Mouse (Mus musculus) embryonic facial prominence, embryonic 14.5 days (tissue): Measurements from ENCODE around the gene Gatad2a. TPM values are rescaled to one million over a fixed set of nuclear protein-coding genes. Genes with fewer than 3 reads are reported as not detected.
A peak's percentile ranks its signal among the peaks of the same experiment; 100 is the strongest.
"Not testable (repeated sequence)": the region's sequence is repeated elsewhere in the genome, so short reads cannot be mapped to it uniquely, and the experiment has no call there.

Source experiments
- ATAC-seq: fragments of 200-750 bp; cut with Nextera tagmentation; 2 replicates; pipeline ENCODE4 v1.8.0; 2017; ENCODE audit warnings: low read depth, moderate number of reproducible peaks, moderate TSS enrichment
- DNase-seq: peaks from one replicate; pipeline ENCODE4 v3.0.0-alpha.2; 2015; ENCODE audit warnings: low spot score
- H3K27ac ChIP-seq: fragments of 300-500 bp; sonication (generic); replicated peaks from 2 replicates; pipeline ENCODE4 v1.5.1; 2014; ENCODE audit warnings: low read depth, mild to moderate bottlenecking, low read length, moderate library complexity
- H3K27me3 ChIP-seq: fragments of 300-500 bp; sonication (generic); replicated peaks from 2 replicates; pipeline ENCODE4 v1.6.1; 2014; ENCODE audit warnings: low read length; ENCODE audit not compliant: control insufficient read depth, insufficient read depth
- H3K36me3 ChIP-seq: fragments of 300-500 bp; sonication (generic); 2 replicates; pipeline ENCODE4 v1.6.1; 2014; ENCODE audit warnings: low read length, mixed read lengths; ENCODE audit not compliant: control insufficient read depth, insufficient read depth
- H3K4me1 ChIP-seq: fragments of 300-500 bp; sonication (generic); 2 replicates; pipeline ENCODE4 v1.6.1; 2014; ENCODE audit warnings: antibody characterized with exemption, low read length; ENCODE audit not compliant: control insufficient read depth, insufficient read depth
- H3K4me2 ChIP-seq: fragments of 300-500 bp; sonication (generic); 2 replicates; pipeline ENCODE4 v1.6.1; 2014; ENCODE audit warnings: low read depth, mild to moderate bottlenecking, low read length, moderate library complexity, mixed read lengths
- H3K4me3 ChIP-seq: fragments of 300-500 bp; sonication (generic); 2 replicates; pipeline ENCODE4 v1.5.1; 2014; ENCODE audit warnings: low read depth, mild to moderate bottlenecking, low read length
- H3K9ac ChIP-seq: fragments of 300-500 bp; sonication (generic); 2 replicates; pipeline ENCODE4 v1.6.1; 2014; ENCODE audit warnings: low read depth, mild to moderate bottlenecking, low read length, moderate library complexity, mixed read lengths
- H3K9me3 ChIP-seq: fragments of 300-500 bp; sonication (generic); 2 replicates; pipeline ENCODE4 v1.6.1; 2016; ENCODE audit warnings: low read length; ENCODE audit not compliant: control insufficient read depth
- WGBS: fragments of 180-500 bp; shearing (Covaris S2); extraction: QIAGEN DNeasy Blood & Tissue Kit; methylation state at CpG from one replicate; pipeline ENCODE4 v1.1.7; 2014; 5-methylcytosine and 5-hydroxymethylcytosine counted together
- polyA plus RNA-seq: library from polyadenylated mRNA; unstranded; fragments of >200 nt; fragmentation: Nextera tagmentation; extraction: Ambion mirVana; gene quantifications from 2 replicates; pipeline ENCODE4 v1.2.1, GENCODE M21; 2014

The Gatad2a gene
- polyA plus RNA-seq, 1 experiment from 2014 or later: 50.4 TPM

DNA sequence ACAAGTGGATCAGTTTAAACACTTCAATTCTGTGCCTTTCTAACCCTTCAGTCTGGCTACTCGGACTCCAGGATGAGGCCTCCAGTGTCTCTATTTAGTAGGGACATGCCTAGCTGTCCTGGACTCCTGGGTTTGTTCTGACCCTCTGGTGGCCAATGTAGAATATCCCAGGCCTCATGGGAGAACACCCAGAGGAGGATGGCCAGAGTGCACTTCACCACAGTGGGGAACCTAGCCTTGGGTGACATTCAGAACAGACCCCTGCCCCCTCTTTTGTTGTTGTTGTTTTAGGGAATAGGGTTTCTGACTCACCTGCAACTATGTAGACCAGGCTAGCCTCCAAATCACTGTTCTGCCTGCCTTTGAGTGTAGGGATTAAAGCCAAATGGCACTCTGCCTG is 18.8 kb upstream of the Gatad2a start:
- Histone ChIP-seq H3K27me3 (no peaks in the 10 kb centered on the region), H3K9me3 (no peaks in the 10 kb centered on the region), H3K9ac (no peak overlapping the region), H3K36me3 (peaks cover 42% of the 10 kb centered on the region), H3K27ac (no peak overlapping the region), H3K4me2 (no peak overlapping the region), H3K4me1 (no peaks in the 10 kb centered on the region), H3K4me3 (no peak overlapping the region)
- ATAC-seq (peak; percentile 19; the same call in 1 of the 2 replicates), DNase-seq (no peak)
- 67% methylated on average over 1 of the region's 1 CpGs for WGBS

DNA sequence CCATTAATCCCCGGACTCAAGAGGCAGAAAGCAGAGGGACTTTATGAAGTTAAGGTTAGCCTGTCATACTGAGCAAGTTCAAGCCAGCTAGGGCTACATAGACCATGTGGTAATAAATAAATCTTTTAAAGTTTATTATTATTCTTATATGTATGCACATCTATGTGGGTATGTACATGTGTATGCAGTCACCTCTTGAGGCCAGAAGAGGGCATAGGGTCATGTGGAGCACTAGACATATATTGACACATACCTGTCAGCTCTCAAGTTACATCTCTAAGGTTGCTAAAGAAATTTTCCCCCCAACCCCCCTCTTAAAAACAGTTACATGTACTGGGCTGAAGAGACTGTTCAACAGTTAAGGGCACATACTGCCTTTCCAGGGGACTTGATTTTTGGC is 16.6 kb upstream of the Gatad2a start:
- H3K9ac ChIP-seq: no peak overlapping the region
- H3K27me3 ChIP-seq: no peaks in the 10 kb centered on the region
- 89% methylated on average over 1 of the region's 1 CpGs for WGBS
- H3K4me1 ChIP-seq: no peaks in the 10 kb centered on the region
- H3K36me3 ChIP-seq: peaks cover 20% of the 10 kb centered on the region
- 0 out of 2 replicates have a peak, but pooled peaks have one; percentile 30 for ATAC-seq
- H3K4me3 ChIP-seq: no peak overlapping the region
- H3K4me2 ChIP-seq: no peak overlapping the region
- DNase-seq: no peak
- H3K9me3 ChIP-seq: no peaks in the 10 kb centered on the region
- no peak overlapping the region for H3K27ac ChIP-seq

DNA sequence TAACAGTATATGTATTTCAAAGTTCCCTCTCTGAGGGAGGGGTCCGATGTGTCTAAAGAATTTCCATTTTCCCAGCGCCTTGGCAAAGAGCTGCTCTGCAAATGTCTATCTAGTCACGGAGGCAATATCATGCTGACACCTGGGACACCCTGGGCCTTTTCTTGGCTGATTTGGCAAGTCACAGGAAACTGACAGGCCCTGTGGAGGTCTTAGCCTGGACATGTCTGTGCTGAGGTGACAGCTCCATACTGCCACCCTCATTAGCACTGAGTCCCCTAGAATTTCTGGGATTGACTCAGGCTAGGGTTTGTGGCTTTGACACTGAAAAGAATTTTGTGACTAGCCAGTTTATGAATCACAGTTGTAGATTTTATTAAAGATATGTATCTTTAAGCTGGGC is 16.2 kb upstream of the Gatad2a start:
- H3K4me3 ChIP-seq: no peak overlapping the region
- H3K4me2 ChIP-seq: no peak overlapping the region
- ATAC-seq: no peak
- H3K9me3 ChIP-seq: no peaks in the 10 kb centered on the region
- H3K9ac ChIP-seq: no peak overlapping the region
- no peaks in the 10 kb centered on the region for H3K27me3 ChIP-seq
- no peaks in the 10 kb centered on the region for H3K4me1 ChIP-seq
- H3K36me3 ChIP-seq: peaks cover 16% of the 10 kb centered on the region
- no peak for DNase-seq
- 81% methylated on average over 3 of the region's 3 CpGs for WGBS
- no peak overlapping the region for H3K27ac ChIP-seq

DNA sequence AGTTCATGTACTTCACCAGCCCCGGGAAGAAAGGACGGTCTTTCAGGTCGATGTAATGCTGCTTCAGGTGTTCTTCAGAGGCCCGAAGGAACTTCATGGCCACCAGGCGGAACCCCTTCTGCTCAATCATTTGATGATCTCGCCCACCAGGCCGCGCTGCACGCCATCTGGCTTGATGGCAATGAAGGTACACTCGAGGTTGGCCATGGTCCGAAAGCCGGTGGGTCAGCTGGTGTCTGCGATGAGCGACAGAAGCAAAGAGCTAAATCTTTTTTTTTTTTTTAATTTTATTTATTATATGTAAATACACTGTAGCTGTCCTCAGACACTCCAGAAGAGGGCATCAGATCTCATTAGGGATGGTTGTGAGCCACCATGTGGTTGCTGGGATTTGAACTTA is 14.6 kb upstream of the Gatad2a start:
- not testable (repeated sequence) for H3K9me3 ChIP-seq, H3K4me3 ChIP-seq, ATAC-seq, H3K27me3 ChIP-seq, H3K36me3 ChIP-seq, H3K27ac ChIP-seq, H3K9ac ChIP-seq, H3K4me2 ChIP-seq, H3K4me1 ChIP-seq, DNase-seq
- 90% methylated on average over 14 of the region's 14 CpGs for WGBS

DNA sequence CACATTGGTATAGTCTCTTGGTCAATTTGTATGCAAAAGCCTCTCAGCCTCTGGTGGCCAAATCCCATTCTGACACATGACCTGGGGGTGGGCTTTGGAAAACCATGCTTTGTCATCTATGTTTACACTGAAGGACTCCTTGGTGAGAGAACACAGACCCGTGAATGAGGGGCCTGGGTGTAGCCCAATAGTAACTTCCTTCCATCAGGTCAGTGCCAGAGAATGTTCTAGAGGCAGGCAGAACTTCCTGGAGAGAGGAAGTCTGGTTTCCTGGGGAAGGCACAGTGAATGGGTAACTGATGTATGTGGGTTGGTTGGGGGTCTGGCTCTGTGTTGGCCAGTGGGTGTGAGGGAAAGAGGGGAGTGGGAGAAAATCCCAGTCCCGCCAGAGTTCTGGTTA is 9.0 kb upstream of the Gatad2a start:
- 51% methylated on average over 2 of the region's 2 CpGs for WGBS
- no peak overlapping the region for H3K27ac ChIP-seq
- H3K27me3 ChIP-seq: no peaks in the 10 kb centered on the region
- no peaks in the 10 kb centered on the region for H3K36me3 ChIP-seq
- H3K4me1 ChIP-seq: no peaks in the 10 kb centered on the region
- DNase-seq (no peak), ATAC-seq (no peak)
- H3K9ac ChIP-seq: no peak overlapping the region
- H3K9me3 ChIP-seq: no peaks in the 10 kb centered on the region
- H3K4me2 ChIP-seq: no peak overlapping the region
- no peak overlapping the region for H3K4me3 ChIP-seq

DNA sequence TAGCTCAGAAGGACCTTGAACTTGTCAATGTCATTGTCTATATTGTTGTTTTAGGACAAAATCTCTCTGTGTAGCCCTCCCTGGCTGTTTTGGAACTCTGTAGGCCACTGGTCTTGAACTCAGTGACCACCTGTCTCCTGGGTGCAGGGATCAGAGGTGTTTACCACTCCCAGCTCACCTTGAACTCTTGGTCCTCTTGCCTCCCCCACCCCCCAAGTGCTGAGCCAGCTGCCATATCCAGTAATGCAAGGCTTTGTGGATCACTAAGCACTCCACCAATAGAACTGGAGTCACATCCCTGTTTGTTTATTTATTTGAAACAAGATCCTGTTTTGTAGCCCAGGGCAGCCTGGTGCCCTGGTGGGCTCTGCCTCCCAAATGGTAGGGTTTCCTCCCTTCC is 8.2 kb upstream of the Gatad2a start:
- no peak overlapping the region for H3K9ac ChIP-seq
- no peak for ATAC-seq
- no peak overlapping the region for H3K4me3 ChIP-seq
- DNase-seq: no peak
- no peaks in the 10 kb centered on the region for H3K9me3 ChIP-seq
- no peaks in the 10 kb centered on the region for H3K27me3 ChIP-seq
- no peak overlapping the region for H3K27ac ChIP-seq
- no peak overlapping the region for H3K4me2 ChIP-seq
- no peaks in the 10 kb centered on the region for H3K4me1 ChIP-seq
- no peaks in the 10 kb centered on the region for H3K36me3 ChIP-seq

DNA sequence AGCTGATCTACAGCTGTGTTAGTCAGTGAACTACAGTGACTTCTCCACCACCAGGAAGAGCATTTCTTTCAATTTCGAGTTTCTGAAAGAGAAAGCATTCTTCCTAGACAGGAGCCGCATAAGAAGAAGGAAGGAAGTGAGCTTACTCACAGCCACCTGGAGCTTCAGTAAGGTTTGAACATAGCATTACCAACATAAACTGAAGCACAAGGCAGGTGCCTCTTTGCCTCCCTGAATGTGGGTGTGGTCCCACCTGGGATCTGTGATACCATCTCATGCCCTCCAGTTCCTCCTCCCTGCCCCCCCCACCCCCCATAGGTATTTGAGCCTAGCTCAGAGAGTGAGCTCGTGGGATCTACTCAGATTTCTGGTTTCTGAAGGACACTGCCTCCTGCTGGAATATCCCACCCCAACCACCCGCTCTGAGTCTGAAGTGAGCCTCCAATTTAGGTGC is 7.0 kb upstream of the Gatad2a start:
- ATAC-seq (no peak), DNase-seq (no peak)
- Histone ChIP-seq H3K36me3 (no peaks in the 10 kb centered on the region), H3K4me3 (no peak overlapping the region), H3K9me3 (no peaks in the 10 kb centered on the region), H3K27me3 (no peaks in the 10 kb centered on the region), H3K4me2 (no peak overlapping the region), H3K27ac (no peak overlapping the region), H3K4me1 (no peaks in the 10 kb centered on the region), H3K9ac (no peak overlapping the region)
- 52% methylated on average over 4 of the region's 4 CpGs for WGBS

DNA sequence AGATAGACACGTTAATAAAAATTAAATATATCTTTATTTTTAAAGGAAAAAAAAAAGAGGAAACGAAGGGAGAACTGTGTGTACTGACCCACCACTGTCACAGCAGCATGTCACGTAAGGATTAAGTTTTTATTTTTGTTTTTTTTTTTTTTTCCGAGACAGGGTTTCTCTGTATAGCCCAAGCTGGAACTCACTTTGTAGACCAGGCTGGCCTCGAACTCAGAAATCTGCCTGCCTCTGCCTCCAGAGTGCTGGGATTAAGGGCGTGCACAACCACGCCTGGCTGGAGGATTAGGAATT is 5.7 kb upstream of the Gatad2a start:
- H3K4me1 ChIP-seq, H3K36me3 ChIP-seq, ATAC-seq, H3K9me3 ChIP-seq, H3K4me3 ChIP-seq, H3K27me3 ChIP-seq, H3K27ac ChIP-seq, DNase-seq, H3K9ac ChIP-seq: not testable (repeated sequence)
- 41% methylated on average over 7 of the region's 7 CpGs for WGBS
- H3K4me2 ChIP-seq: peak overlapping the region; percentile 50; the same call in 1 of the 2 replicates

DNA sequence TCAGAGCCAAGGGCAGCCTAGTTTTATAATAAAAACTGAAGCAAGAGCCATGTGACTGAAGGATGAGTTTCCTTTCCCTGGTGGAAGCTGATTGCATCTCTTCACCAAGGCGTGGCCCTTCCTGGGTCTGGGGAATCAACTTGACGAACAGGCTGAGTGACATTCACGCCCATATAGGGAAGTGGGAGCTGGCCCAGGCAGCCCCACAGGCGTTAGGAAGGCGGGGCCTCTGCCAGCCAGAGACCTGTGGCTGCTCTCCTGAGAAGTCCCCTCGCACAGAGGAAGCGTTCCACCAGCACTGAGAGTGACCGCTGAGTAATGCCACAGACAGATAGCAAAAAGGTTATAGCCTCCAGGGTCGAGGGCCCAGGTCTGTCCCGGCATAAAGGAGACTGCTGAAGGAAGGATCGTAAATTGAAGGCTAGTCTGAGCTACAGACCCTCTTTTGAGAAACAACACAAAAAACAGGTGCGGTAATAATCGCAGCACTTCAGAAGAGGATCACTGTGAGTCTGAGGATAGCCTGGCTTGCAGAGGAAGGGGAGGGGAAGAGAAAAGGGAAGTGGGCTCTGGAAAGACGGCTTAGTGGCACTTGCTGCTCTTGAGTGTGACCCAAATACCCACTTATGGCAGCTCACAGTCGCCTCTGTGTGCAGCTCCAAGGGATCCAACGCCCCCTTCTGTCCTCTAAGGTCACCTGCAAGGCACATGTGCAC is 5.2 kb upstream of the Gatad2a start:
- H3K36me3 ChIP-seq: no peaks in the 10 kb centered on the region
- DNase-seq: peak; percentile 90
- ATAC-seq: peak; percentile 64
- H3K4me3 ChIP-seq: peak overlapping the region; percentile 13; the same call in 1 of the 2 replicates
- H3K4me1 ChIP-seq: no peaks in the 10 kb centered on the region
- no peaks in the 10 kb centered on the region for H3K9me3 ChIP-seq
- H3K4me2 ChIP-seq: peak overlapping the region; percentile 50
- 2% methylated on average over 16 of the region's 16 CpGs for WGBS
- no peaks in the 10 kb centered on the region for H3K27me3 ChIP-seq
- H3K9ac ChIP-seq: no peak overlapping the region
- peak overlapping the region; percentile 57; the same call in 1 of the 2 replicates for H3K27ac ChIP-seq
